Mouse (Mus musculus) G1E (cell line): ENCODE results near the gene Cfap20.

ENCODE experiments used
- CTCF ChIP-seq: IDR thresholded peaks from 2 replicates; pipeline ENCODE4 v1.5.1; 2012; ENCODE audit warnings: low read depth, low read length, inconsistent platforms, mixed read lengths
- GATA1 ChIP-seq: IDR thresholded peaks from 2 replicates; pipeline ENCODE4 v1.6.1; 2012; ENCODE audit warnings: borderline replicate concordance, low read length, inconsistent platforms, mixed read lengths
- TAL1 ChIP-seq: conservative IDR thresholded peaks from 2 replicates; pipeline ENCODE4 v1.6.1; 2012; ENCODE audit warnings: low read depth, low read length, inconsistent platforms, mixed read lengths

- TF ChIP-seq CTCF (no peak), GATA1 (no peak), TAL1 (no peak)
These were observed 7.8 kb downstream of the Cfap20 start for GRCm38 (mm10) chr8:95426781-95427281.
